In the genomic region with DNA sequence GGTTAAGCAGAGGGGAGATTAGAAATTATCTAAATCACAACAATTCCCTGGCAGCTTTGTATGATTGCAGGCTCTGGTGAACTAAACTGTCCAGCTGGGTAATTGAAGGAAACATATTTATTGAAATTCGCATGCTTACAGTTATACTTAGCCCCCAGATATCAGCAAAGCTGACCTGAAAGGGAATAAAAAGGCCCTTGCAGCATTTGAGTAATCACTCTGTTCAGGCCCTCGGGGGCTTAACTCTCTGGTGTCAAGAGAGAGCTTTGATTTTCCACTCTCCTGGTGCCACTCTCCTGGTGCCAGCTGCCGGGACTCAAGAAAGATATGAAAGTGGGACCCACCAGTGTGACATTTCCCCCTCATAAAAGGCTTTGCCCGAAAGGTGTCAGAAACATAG, we compare ENCODE assay signal across 24 mouse cellular contexts.
A peak's percentile ranks its signal among the peaks of the same experiment; 100 is the strongest.
DNase-seq lines count a peak whose midpoint lies in the region; ATAC-seq and TF ChIP-seq lines count a peak whose summit lies in the region.
"Had no signal": no experiment of that assay in that cellular context is flagged by ENCODE, and none has a peak within 500 bp of the region (broad histone marks: within the 10 kb centered on the region; RNA-seq: fewer than 3 reads in every experiment).

No protein-coding gene starts in this region.

- no peak overlapping the region for H3K4me3 ChIP-seq in heart, embryonic 14.5 days (ENCODE audit: control insufficient read depth in 1 of 2, insufficient read depth in 1 of 2, low read depth in 1 of 2, low read length in 2 of 2)
- no peak overlapping the region for H3K4me3 ChIP-seq in midbrain, embryonic 13.5 days (replicated peaks)
- no peak overlapping the region for H3K4me3 ChIP-seq in midbrain, embryonic 10.5 days
- H3K4me3 ChIP-seq: embryonic facial prominence, embryonic 13.5 days; forebrain, embryonic 12.5 days; heart, adult 2 months; hindbrain, embryonic 10.5 days had no signal

- H3K27me3 ChIP-seq in heart, embryonic 14.5 days (ENCODE audit: control insufficient read depth, insufficient read depth, low read length), result no peaks in the 10 kb centered on the region
- H3K27me3 ChIP-seq in midbrain, embryonic 13.5 days, result no peaks in the 10 kb centered on the region
- no peaks in the 10 kb centered on the region for H3K27me3 ChIP-seq in midbrain, embryonic 10.5 days (ENCODE audit: low read depth, poor library complexity, severe bottlenecking)
- H3K27me3 ChIP-seq: embryonic facial prominence, embryonic 13.5 days; forebrain, embryonic 12.5 days had no signal

- no peak for TF ChIP-seq CTCF in brain, embryonic 14.5 days (IDR thresholded peaks at IDR 0.05; ENCODE audit: borderline replicate concordance, extremely low read depth, insufficient read depth, insufficient read length)

- 0 out of 2 replicates have a peak, but pooled peaks have one; percentile 6 for ATAC-seq in heart, embryonic 14.5 days (ENCODE audit: insufficient number of reproducible peaks, insufficient read depth, low FRiP score, low read depth)
- ATAC-seq in midbrain, embryonic 13.5 days, result peak; percentile 43; the same call in 1 of the 2 replicates
- ATAC-seq: CD4-positive, CD25-positive, alpha-beta regulatory T cell, adult 4 months; forebrain, embryonic 16.5 days had no signal

- WGBS in heart, embryonic 14.5 days, result 16% methylated on average over 4 of the region's 4 CpGs
- WGBS in midbrain, embryonic 13.5 days, result 50% methylated on average over 4 of the region's 4 CpGs
- WGBS in midbrain, embryonic 10.5 days, result 83% methylated on average over 4 of the region's 4 CpGs

- DNase-seq in embryo, embryonic 11 days, result peak; percentile 5
- DNase-seq in embryo, embryonic 10 days (ENCODE audit: low spot score), result no peak
- no peak for DNase-seq in heart, adult 11 months
- no peak for DNase-seq in midbrain, embryonic 10.5 days (ENCODE audit: low spot score)
- peak; percentile 56 for DNase-seq in brain, embryonic 14.5 days (ENCODE audit: low read depth)
- DNase-seq in testis, postnatal 10 days (ENCODE audit: low spot score), result no peak
- DNase-seq: adrenal gland, adult 8-10 months; adrenal gland, postnatal 36 days; B cell, adult 2 months; cerebellum, adult 11 months; cerebellum, adult 8-10 months; cerebellum, postnatal 14 days; gastrocnemius, postnatal 10 days; heart, adult 2 months; heart, postnatal 10 days had no signal

- H3K4me1 ChIP-seq in heart, embryonic 14.5 days (ENCODE audit: control insufficient read depth in 2 of 2, insufficient read depth in 2 of 2, low read length in 2 of 2), result peaks cover 7 to 9% of the 10 kb centered on the region in 2 experiments; a peak in 3 of 4 replicates
- peaks cover 12% of the 10 kb centered on the region for H3K4me1 ChIP-seq in midbrain, embryonic 13.5 days (replicated peaks)
- H3K4me1 ChIP-seq in midbrain, embryonic 10.5 days, result no peaks in the 10 kb centered on the region
- H3K4me1 ChIP-seq: embryonic facial prominence, embryonic 13.5 days; hindbrain, embryonic 10.5 days had no signal

- H3K9me3 ChIP-seq in heart, embryonic 14.5 days (ENCODE audit: control insufficient read depth, low read length), result no peaks in the 10 kb centered on the region
- H3K9me3 ChIP-seq in midbrain, embryonic 13.5 days, result no peaks in the 10 kb centered on the region
- no peaks in the 10 kb centered on the region for H3K9me3 ChIP-seq in midbrain, embryonic 10.5 days (replicated peaks)
- H3K9me3 ChIP-seq: embryonic facial prominence, embryonic 13.5 days; forebrain, embryonic 12.5 days; hindbrain, embryonic 10.5 days had no signal

- no peak overlapping the region; a peak in 1 of 4 replicates for H3K27ac ChIP-seq in heart, embryonic 14.5 days (replicated peaks in 1 of 2; ENCODE audit: control insufficient read depth in 1 of 2, insufficient read depth in 1 of 2, low read depth in 2 of 2, low read length in 2 of 2)
- H3K27ac ChIP-seq in midbrain, embryonic 13.5 days, result peak overlapping the region; percentile 10; the same call in 1 of the 2 replicates
- no peak overlapping the region for H3K27ac ChIP-seq in midbrain, embryonic 10.5 days (replicated peaks)
- H3K27ac ChIP-seq: embryonic facial prominence, embryonic 13.5 days; forebrain, embryonic 12.5 days; heart, adult 2 months; hindbrain, embryonic 10.5 days; hindbrain, embryonic 14.5 days had no signal

- no peak for TF ChIP-seq POLR2A in brain, embryonic 14.5 days (IDR thresholded peaks at IDR 0.05; ENCODE audit: borderline replicate concordance, extremely low read depth, insufficient read depth, insufficient read length, poor library complexity, severe bottlenecking)

- H3K36me3 ChIP-seq in heart, embryonic 14.5 days (ENCODE audit: control insufficient read depth, insufficient read depth, low read length), result no peaks in the 10 kb centered on the region
- H3K36me3 ChIP-seq in midbrain, embryonic 13.5 days, result no peaks in the 10 kb centered on the region
- H3K36me3 ChIP-seq in midbrain, embryonic 10.5 days, result no peaks in the 10 kb centered on the region
- H3K36me3 ChIP-seq: embryonic facial prominence, embryonic 13.5 days; forebrain, embryonic 12.5 days; G1E; hindbrain, embryonic 10.5 days had no signal

- H3K9ac ChIP-seq in heart, embryonic 14.5 days (ENCODE audit: low read length), result no peak overlapping the region
- H3K9ac ChIP-seq in midbrain, embryonic 13.5 days (replicated peaks), result no peak overlapping the region
- H3K9ac ChIP-seq: embryonic facial prominence, embryonic 13.5 days; forebrain, embryonic 12.5 days; hindbrain, embryonic 14.5 days had no signal

- H3K4me2 ChIP-seq in heart, embryonic 14.5 days (ENCODE audit: low read length), result no peak overlapping the region
- H3K4me2 ChIP-seq in midbrain, embryonic 13.5 days (replicated peaks), result no peak overlapping the region
- H3K4me2 ChIP-seq: embryonic facial prominence, embryonic 13.5 days; forebrain, embryonic 12.5 days; hindbrain, embryonic 14.5 days had no signal

Comparison
In these comparisons a context has a peak if more than half of its experiments do, and no peak if none do; other contexts are left out.
1. DNase-seq: peak in embryo, embryonic 11 days (single experiment) and brain, embryonic 14.5 days (single experiment); none in embryo, embryonic 10 days (single experiment), heart, adult 11 months (single experiment), midbrain, embryonic 10.5 days (single experiment) and testis, postnatal 10 days (single experiment).